ENCODE assay signal across 11 mouse cellular contexts in genomic region chr2:103872277-103872636, GRCm38 (mm10).
A peak's percentile ranks its signal among the peaks of the same experiment; 100 is the strongest.
DNase-seq lines count a peak whose midpoint lies in the region; ATAC-seq and TF ChIP-seq lines count a peak whose summit lies in the region.
"Had no signal": no experiment of that assay in that cellular context is flagged by ENCODE, and none has a peak within 500 bp of the region (broad histone marks: within the 10 kb centered on the region; RNA-seq: fewer than 3 reads in every experiment).

No protein-coding gene starts in this region.

- no peaks in the 10 kb centered on the region for H3K27me3 ChIP-seq in forebrain, embryonic 11.5 days (ENCODE audit: control insufficient read depth, insufficient read depth, low read length)
- H3K27me3 ChIP-seq in forebrain, embryonic 10.5 days (ENCODE audit: poor library complexity, severe bottlenecking), result 0 out of 2 replicates have a peak, but pooled peaks cover 3% of the 10 kb centered on the region
- no peaks in the 10 kb centered on the region; the same call in 1 of the 2 replicates for H3K27me3 ChIP-seq in midbrain, embryonic 12.5 days
- no peaks in the 10 kb centered on the region for H3K27me3 ChIP-seq in midbrain, postnatal 0 days (ENCODE audit: insufficient read depth, low read length)
- no peaks in the 10 kb centered on the region for H3K27me3 ChIP-seq in liver, embryonic 12.5 days (replicated peaks)
- no peaks in the 10 kb centered on the region for H3K27me3 ChIP-seq in neural tube, embryonic 13.5 days

- no peaks in the 10 kb centered on the region for H3K9me3 ChIP-seq in forebrain, embryonic 11.5 days (ENCODE audit: control insufficient read depth, low read length)
- H3K9me3 ChIP-seq in forebrain, embryonic 10.5 days, result no peaks in the 10 kb centered on the region
- no peaks in the 10 kb centered on the region for H3K9me3 ChIP-seq in midbrain, embryonic 12.5 days
- H3K9me3 ChIP-seq in midbrain, postnatal 0 days (ENCODE audit: low read length), result no peaks in the 10 kb centered on the region
- H3K9me3 ChIP-seq in liver, embryonic 12.5 days (replicated peaks), result no peaks in the 10 kb centered on the region
- H3K9me3 ChIP-seq in neural tube, embryonic 13.5 days, result no peaks in the 10 kb centered on the region
- H3K9me3 ChIP-seq: heart, embryonic 12.5 days had no signal

- WGBS in forebrain, embryonic 11.5 days, result 69% methylated on average over 3 of the region's 3 CpGs
- WGBS in forebrain, embryonic 10.5 days, result 77% methylated on average over 3 of the region's 3 CpGs
- WGBS in midbrain, embryonic 12.5 days, result 54% methylated on average over 3 of the region's 3 CpGs
- WGBS in midbrain, postnatal 0 days, result 56% methylated on average over 3 of the region's 3 CpGs
- 49% methylated on average over 3 of the region's 3 CpGs for WGBS in liver, embryonic 12.5 days (ENCODE audit: insufficient replicate concordance)
- 65% methylated on average over 3 of the region's 3 CpGs for WGBS in neural tube, embryonic 13.5 days

- no peak for TF ChIP-seq CTCF in midbrain, postnatal 0 days (IDR thresholded peaks at IDR 0.05)

- H3K27ac ChIP-seq in forebrain, embryonic 11.5 days (ENCODE audit: low read depth, low read length), result no peak overlapping the region
- H3K27ac ChIP-seq in forebrain, embryonic 10.5 days, result no peak overlapping the region
- no peak overlapping the region; the same call in 1 of the 2 replicates for H3K27ac ChIP-seq in midbrain, embryonic 12.5 days (replicated peaks)
- H3K27ac ChIP-seq in midbrain, postnatal 0 days (ENCODE audit: low read depth, low read length), result no peak overlapping the region
- peak overlapping the region; percentile 79 for H3K27ac ChIP-seq in liver, embryonic 12.5 days
- no peak overlapping the region for H3K27ac ChIP-seq in neural tube, embryonic 13.5 days (replicated peaks)
- H3K27ac ChIP-seq: layer of hippocampus, adult 2 months; macrophage had no signal

- no peak overlapping the region for H3K9ac ChIP-seq in forebrain, embryonic 11.5 days (ENCODE audit: low read length)
- no peak overlapping the region for H3K9ac ChIP-seq in midbrain, embryonic 12.5 days (replicated peaks)
- no peak overlapping the region for H3K9ac ChIP-seq in midbrain, postnatal 0 days (replicated peaks; ENCODE audit: low read length, poor library complexity, severe bottlenecking)
- peak overlapping the region; percentile 29; the same call in 1 of the 2 replicates for H3K9ac ChIP-seq in liver, embryonic 12.5 days
- H3K9ac ChIP-seq in neural tube, embryonic 13.5 days, result no peak overlapping the region; the same call in 1 of the 2 replicates
- H3K9ac ChIP-seq: heart, embryonic 12.5 days had no signal

- H3K4me1 ChIP-seq in forebrain, embryonic 11.5 days (replicated peaks; ENCODE audit: control insufficient read depth, insufficient read depth, low read length), result no peaks in the 10 kb centered on the region; the same call in 1 of the 2 replicates
- H3K4me1 ChIP-seq in forebrain, embryonic 10.5 days, result peaks cover 15% of the 10 kb centered on the region
- H3K4me1 ChIP-seq in midbrain, embryonic 12.5 days, result peaks cover 4% of the 10 kb centered on the region; the same call in 1 of the 2 replicates
- H3K4me1 ChIP-seq in midbrain, postnatal 0 days (ENCODE audit: insufficient read depth, low read length), result no peaks in the 10 kb centered on the region
- peaks cover 63% of the 10 kb centered on the region for H3K4me1 ChIP-seq in liver, embryonic 12.5 days
- peaks cover 4% of the 10 kb centered on the region for H3K4me1 ChIP-seq in neural tube, embryonic 13.5 days (replicated peaks)
- H3K4me1 ChIP-seq: heart, embryonic 12.5 days had no signal

- peak; percentile 50 for DNase-seq in forebrain, embryonic 11.5 days (ENCODE audit: low spot score)
- no peak for DNase-seq in forebrain, embryonic 10.5 days (ENCODE audit: extremely low spot score, low spot score)
- no peak for DNase-seq in midbrain, postnatal 0 days (ENCODE audit: low spot score)
- no peak for DNase-seq in ovary, postnatal 36 days (ENCODE audit: low spot score)
- DNase-seq in urinary bladder, adult 18-20 months (ENCODE audit: low spot score in 2 of 2), result no peak

- no peaks in the 10 kb centered on the region for H3K36me3 ChIP-seq in forebrain, embryonic 11.5 days (ENCODE audit: control insufficient read depth, insufficient read depth, low read length)
- no peaks in the 10 kb centered on the region for H3K36me3 ChIP-seq in forebrain, embryonic 10.5 days (replicated peaks)
- H3K36me3 ChIP-seq in midbrain, embryonic 12.5 days, result no peaks in the 10 kb centered on the region
- H3K36me3 ChIP-seq in midbrain, postnatal 0 days (ENCODE audit: insufficient read depth, low read length), result no peaks in the 10 kb centered on the region
- no peaks in the 10 kb centered on the region for H3K36me3 ChIP-seq in liver, embryonic 12.5 days
- H3K36me3 ChIP-seq in neural tube, embryonic 13.5 days, result no peaks in the 10 kb centered on the region
- H3K36me3 ChIP-seq: heart, embryonic 12.5 days had no signal

- ATAC-seq in forebrain, embryonic 11.5 days (replicated peaks; ENCODE audit: low FRiP score), result peak; percentile 47
- ATAC-seq in midbrain, embryonic 12.5 days (ENCODE audit: low FRiP score, low read depth), result peak; percentile 14; the same call in 1 of the 2 replicates
- no peak for ATAC-seq in midbrain, postnatal 0 days (ENCODE audit: low FRiP score)
- peak; percentile 33 for ATAC-seq in liver, embryonic 12.5 days
- ATAC-seq in neural tube, embryonic 13.5 days (ENCODE audit: low read depth), result peak; percentile 16; the same call in 1 of the 2 replicates

- H3K4me3 ChIP-seq in forebrain, embryonic 11.5 days (ENCODE audit: low read depth, low read length), result no peak overlapping the region
- H3K4me3 ChIP-seq in forebrain, embryonic 10.5 days, result no peak overlapping the region
- H3K4me3 ChIP-seq in midbrain, embryonic 12.5 days, result no peak overlapping the region
- H3K4me3 ChIP-seq in midbrain, postnatal 0 days (ENCODE audit: low read depth, low read length), result no peak overlapping the region
- no peak overlapping the region for H3K4me3 ChIP-seq in liver, embryonic 12.5 days
- H3K4me3 ChIP-seq in neural tube, embryonic 13.5 days, result no peak overlapping the region
- H3K4me3 ChIP-seq: heart, embryonic 12.5 days; layer of hippocampus, adult 2 months had no signal

- no peak overlapping the region for H3K4me2 ChIP-seq in forebrain, embryonic 11.5 days (ENCODE audit: low read depth, low read length, severe bottlenecking)
- H3K4me2 ChIP-seq in midbrain, embryonic 12.5 days (replicated peaks), result no peak overlapping the region
- no peak overlapping the region for H3K4me2 ChIP-seq in midbrain, postnatal 0 days (ENCODE audit: low read depth, low read length, poor library complexity, severe bottlenecking)
- peak overlapping the region; percentile 22; the same call in 1 of the 2 replicates for H3K4me2 ChIP-seq in liver, embryonic 12.5 days
- no peak overlapping the region for H3K4me2 ChIP-seq in neural tube, embryonic 13.5 days
- H3K4me2 ChIP-seq: heart, embryonic 12.5 days had no signal
